Mouse (Mus musculus) E14TG2a.4 (cell line): ENCODE results near the gene Clec12a.

Source experiments
- H3K27me3 ChIP-seq: 2 replicates; pipeline ENCODE4 v1.6.1; 2014; ENCODE audit warnings: low read length, control low read depth; ENCODE audit not compliant: insufficient read depth
- H3K36me3 ChIP-seq: 2 replicates; pipeline ENCODE4 v1.6.1; 2014; ENCODE audit warnings: low read length, control low read depth; ENCODE audit not compliant: insufficient read depth
- H3K4me1 ChIP-seq: replicated peaks from 2 replicates; pipeline ENCODE4 v1.6.1; 2014; ENCODE audit warnings: low read depth, low read length, control low read depth
- H3K4me3 ChIP-seq: replicated peaks from 2 replicates; pipeline ENCODE4 v1.5.1; 2014; ENCODE audit warnings: mild to moderate bottlenecking, low read length
- H3K9me3 ChIP-seq: 2 replicates; pipeline ENCODE4 v1.6.1; 2014; ENCODE audit warnings: low read length, control low read depth
- CTCF ChIP-seq: conservative IDR thresholded peaks from 2 replicates; pipeline ENCODE4 v1.5.1; 2014; ENCODE audit warnings: low read length
- NANOG ChIP-seq: IDR thresholded peaks from 2 replicates; pipeline ENCODE4 v1.6.1; 2014; ENCODE audit warnings: borderline replicate concordance, low read length, mixed read lengths
- POU5F1 ChIP-seq: IDR thresholded peaks from 2 replicates; pipeline ENCODE4 v1.6.1; 2014; ENCODE audit warnings: low read length, borderline replicate concordance

Gene Clec12a

DNA sequence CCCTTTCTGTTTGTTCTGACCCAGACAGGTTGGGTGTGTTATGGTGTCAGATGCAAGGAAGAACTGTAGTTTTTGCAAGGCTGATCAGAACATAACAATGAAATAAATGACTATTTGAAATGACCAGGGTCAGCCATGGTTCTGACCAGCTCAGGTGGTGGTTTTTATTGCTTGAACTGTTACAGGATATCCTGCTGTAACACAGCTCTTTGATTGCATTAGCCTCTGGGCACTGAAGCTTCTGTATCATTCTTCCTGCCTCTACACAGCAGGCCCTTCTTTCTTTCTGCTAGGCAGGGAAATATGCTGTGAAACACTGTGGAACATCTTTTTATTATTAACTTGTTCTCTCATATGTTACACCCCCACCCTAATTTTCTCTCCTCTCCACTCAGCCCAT, 13.9 kb downstream of the Clec12a start:
- H3K4me1 ChIP-seq, result 0 out of 2 replicates have a peak, but pooled peaks cover 2% of the 10 kb centered on the region
- no peaks in the 10 kb centered on the region for H3K9me3 ChIP-seq
- H3K4me3 ChIP-seq, result no peak overlapping the region
- H3K36me3 ChIP-seq, result no peaks in the 10 kb centered on the region
- H3K27me3 ChIP-seq, result no peaks in the 10 kb centered on the region
- TF ChIP-seq NANOG (no peak), CTCF (no peak), POU5F1 (no peak)

- Histone ChIP-seq H3K27me3 (no peaks in the 10 kb centered on the region), H3K36me3 (no peaks in the 10 kb centered on the region), H3K4me3 (no peak overlapping the region), H3K4me1 (peaks cover 14% of the 10 kb centered on the region), H3K9me3 (no peaks in the 10 kb centered on the region)
- no peak for TF ChIP-seq NANOG
- TF ChIP-seq POU5F1, result no peak
- TF ChIP-seq CTCF, result no peak
These were observed 17.0 kb downstream of the Clec12a start for GRCm38 (mm10) chr6:129359515-129359914.

DNA sequence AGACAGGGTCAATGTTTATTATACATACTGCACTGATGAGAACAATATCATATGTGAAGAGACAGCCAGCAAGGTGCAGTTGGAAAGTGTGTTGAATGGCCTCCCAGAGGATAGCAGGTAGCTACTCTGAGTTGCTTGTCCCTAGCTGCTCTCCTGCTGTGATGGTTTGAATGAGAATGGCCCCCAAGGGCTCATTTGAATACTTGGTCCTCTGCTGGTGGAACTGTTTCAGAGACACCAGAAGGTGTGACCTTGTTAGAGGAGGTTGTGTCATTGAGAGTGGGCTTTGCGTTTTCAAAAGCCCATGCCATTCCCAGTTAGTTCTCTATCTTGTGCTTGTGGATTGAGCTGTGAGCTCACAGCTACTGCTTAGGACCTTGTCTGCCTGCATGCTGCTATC, 21.5 kb downstream of the Clec12a start:
- Histone ChIP-seq H3K4me3 (no peak overlapping the region), H3K27me3 (no peaks in the 10 kb centered on the region), H3K36me3 (no peaks in the 10 kb centered on the region), H3K4me1 (peaks cover 17% of the 10 kb centered on the region), H3K9me3 (no peaks in the 10 kb centered on the region)
- TF ChIP-seq CTCF (no peak), NANOG (peak; percentile 71; the same call in 1 of the 2 replicates), POU5F1 (peak; percentile 73)

DNA sequence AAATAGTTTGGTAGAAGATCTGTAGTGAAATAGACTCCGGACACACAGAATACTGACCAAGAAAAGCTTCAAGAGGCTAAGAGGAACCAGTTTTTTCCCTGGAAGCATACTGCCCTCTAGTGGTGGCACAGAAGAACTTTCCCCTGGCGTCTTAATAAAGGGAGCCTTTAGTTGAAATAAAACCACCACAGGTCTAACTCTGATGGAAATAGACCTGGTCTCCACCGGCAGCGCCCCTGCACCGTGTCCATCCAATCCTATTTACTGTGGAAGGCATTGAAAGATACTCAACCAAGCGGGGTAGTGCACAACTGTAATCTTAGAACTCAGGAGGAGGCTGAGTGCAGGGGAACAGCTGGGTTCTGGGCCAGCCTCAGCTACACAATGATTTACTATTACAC, 23.5 kb downstream of the Clec12a start:
- no peak overlapping the region for H3K4me3 ChIP-seq
- peaks cover 17% of the 10 kb centered on the region for H3K4me1 ChIP-seq
- H3K36me3 ChIP-seq, result no peaks in the 10 kb centered on the region
- no peaks in the 10 kb centered on the region for H3K9me3 ChIP-seq
- no peaks in the 10 kb centered on the region for H3K27me3 ChIP-seq
- TF ChIP-seq NANOG (no peak), CTCF (peak; percentile 93)

DNA sequence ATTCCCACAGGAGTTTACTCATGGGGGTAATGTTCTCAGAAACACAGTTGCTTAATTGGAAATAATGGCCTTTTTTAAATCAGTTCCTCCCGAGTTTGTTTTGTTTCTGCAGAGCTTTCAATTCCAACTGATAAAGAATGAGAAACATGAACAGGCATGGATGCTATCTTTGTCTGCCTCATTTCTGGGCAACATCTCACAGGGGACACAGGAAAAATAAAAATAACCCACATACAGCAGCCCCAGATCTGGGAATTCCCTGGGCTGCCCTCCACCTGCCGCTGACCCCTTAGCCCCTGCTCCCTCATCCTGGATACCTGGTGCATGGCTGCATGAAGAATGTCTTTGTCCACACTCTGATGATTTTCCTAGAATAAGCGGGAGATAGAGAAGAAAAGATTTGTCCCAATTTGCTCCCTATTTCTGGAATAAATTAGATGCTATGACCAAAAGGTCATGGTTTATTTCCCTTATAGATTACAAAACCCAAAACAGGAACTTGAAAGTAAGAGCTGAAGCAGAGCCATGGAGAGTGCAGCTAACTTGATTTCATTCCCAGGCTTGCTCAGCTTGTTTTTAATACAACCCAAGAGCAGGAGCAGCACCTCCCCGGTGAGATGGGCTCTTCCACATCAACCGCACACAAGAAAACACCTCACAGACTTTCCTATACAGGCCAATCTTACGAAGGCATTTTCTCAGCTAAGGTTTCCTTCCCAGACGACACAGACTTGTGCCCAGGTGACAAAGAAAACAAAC, 27.1 kb downstream of the Clec12a start:
- TF ChIP-seq POU5F1 (no peak), CTCF (no peak), NANOG (no peak)
- H3K36me3 ChIP-seq, result no peaks in the 10 kb centered on the region
- no peaks in the 10 kb centered on the region for H3K27me3 ChIP-seq
- H3K4me3 ChIP-seq, result no peak overlapping the region
- H3K9me3 ChIP-seq, result no peaks in the 10 kb centered on the region
- H3K4me1 ChIP-seq, result peaks cover 2% of the 10 kb centered on the region; the same call in 1 of the 2 replicates

GRCm38 (mm10) chr6:129374937-129375471, 32.5 kb downstream of the Clec12a start:
- no peaks in the 10 kb centered on the region for H3K36me3 ChIP-seq
- TF ChIP-seq CTCF (no peak), POU5F1 (no peak), NANOG (no peak)
- no peaks in the 10 kb centered on the region for H3K4me1 ChIP-seq
- peaks cover 7% of the 10 kb centered on the region for H3K9me3 ChIP-seq
- H3K4me3 ChIP-seq, result no peak overlapping the region
- H3K27me3 ChIP-seq, result no peaks in the 10 kb centered on the region

DNA sequence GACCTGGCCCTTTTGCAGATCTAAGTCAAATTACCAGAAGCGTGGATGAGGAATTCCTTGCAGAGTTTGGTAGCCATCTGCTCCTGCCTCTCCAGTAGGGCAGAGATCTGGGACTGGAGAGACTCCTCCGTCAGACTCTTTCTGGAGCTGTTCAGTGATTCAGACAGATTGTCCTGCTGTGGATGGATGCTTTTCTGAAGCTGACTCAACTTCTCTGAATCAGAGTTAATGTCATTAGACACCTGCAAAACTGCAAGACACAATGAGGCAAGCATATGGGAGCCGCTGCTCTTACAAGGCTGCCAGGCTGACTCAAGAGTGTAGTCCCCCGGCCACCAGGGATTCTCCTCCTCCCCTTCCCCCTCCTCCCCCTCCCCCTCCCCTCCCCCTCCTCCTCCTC, 38.0 kb downstream of the Clec12a start:
- no peaks in the 10 kb centered on the region for H3K27me3 ChIP-seq
- H3K4me3 ChIP-seq, result no peak overlapping the region
- H3K9me3 ChIP-seq, result peaks cover 7% of the 10 kb centered on the region
- H3K36me3 ChIP-seq, result no peaks in the 10 kb centered on the region
- H3K4me1 ChIP-seq, result 0 out of 2 replicates have a peak, but pooled peaks cover 3% of the 10 kb centered on the region
- TF ChIP-seq NANOG (no peak), POU5F1 (no peak), CTCF (no peak)

DNA sequence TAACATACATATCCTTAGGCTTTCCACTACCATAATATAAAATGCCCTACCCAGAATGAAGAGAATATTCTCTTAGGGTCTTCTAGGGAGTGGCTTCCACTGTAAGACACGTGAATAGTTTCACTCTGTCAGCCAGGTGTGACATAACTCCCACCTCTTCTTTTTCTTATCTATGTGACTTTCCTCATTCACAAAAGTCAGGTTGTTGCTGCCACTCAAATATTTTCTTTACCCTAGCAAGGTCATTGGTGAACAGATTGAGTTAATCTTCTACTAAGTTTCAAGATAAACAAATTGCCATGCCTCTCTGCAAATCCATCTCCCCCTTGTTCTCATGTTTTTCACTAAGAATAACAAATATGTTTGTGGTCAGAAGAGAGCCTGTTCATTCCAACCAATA, 39.2 kb downstream of the Clec12a start:
- no peaks in the 10 kb centered on the region for H3K27me3 ChIP-seq
- no peak overlapping the region for H3K4me3 ChIP-seq
- H3K9me3 ChIP-seq, result peaks cover 3% of the 10 kb centered on the region; the same call in 1 of the 2 replicates
- TF ChIP-seq POU5F1 (no peak), CTCF (no peak), NANOG (no peak)
- H3K4me1 ChIP-seq, result 0 out of 2 replicates have a peak, but pooled peaks cover 3% of the 10 kb centered on the region
- H3K36me3 ChIP-seq, result no peaks in the 10 kb centered on the region
